Mouse (Mus musculus) thymus, adult 2 months (tissue): ENCODE data around the gene Thada. TPM values are rescaled to one million over a fixed set of nuclear protein-coding genes. Genes with fewer than 3 reads are reported as not detected.

Experiments
- DNase-seq: peaks from one replicate; pipeline ENCODE4 v3.0.0; 2021
- H3K27ac ChIP-seq: fragments of 200-500 bp; 2 replicates; pipeline ENCODE4 v1.5.1; 2012; ENCODE audit warnings: low read length, control low read depth; ENCODE audit not compliant: control insufficient read depth, insufficient read depth
- H3K27me3 ChIP-seq: fragments of 200-500 bp; 2 replicates; pipeline ENCODE4 v1.6.1; 2012; ENCODE audit warnings: mild to moderate bottlenecking, low read length, moderate library complexity, mixed read lengths; ENCODE audit not compliant: control insufficient read depth, insufficient read depth
- H3K36me3 ChIP-seq: fragments of 200-500 bp; 2 replicates; pipeline ENCODE4 v1.6.1; 2012; ENCODE audit warnings: mild to moderate bottlenecking, low read length, moderate library complexity; ENCODE audit not compliant: control insufficient read depth, insufficient read depth
- H3K4me1 ChIP-seq: fragments of 200-500 bp; replicated peaks from 2 replicates; pipeline ENCODE4 v1.6.1; 2012; ENCODE audit warnings: low read length; ENCODE audit not compliant: control insufficient read depth, insufficient read depth
- H3K4me3 ChIP-seq: fragments of 200-500 bp; 2 replicates; pipeline ENCODE4 v1.5.1; 2012; ENCODE audit warnings: mild to moderate bottlenecking, low read length, control low read depth, moderate library complexity; ENCODE audit not compliant: control insufficient read depth, insufficient read depth
- CTCF ChIP-seq: fragments of 200-500 bp; IDR thresholded peaks from 2 replicates; pipeline ENCODE4 v1.5.1; 2012; ENCODE audit warnings: mild to moderate bottlenecking, control low read depth, low read length, moderate library complexity, borderline replicate concordance; ENCODE audit not compliant: control insufficient read depth, poor library complexity, insufficient read depth; ENCODE audit errors: extremely low read depth
- POLR2A ChIP-seq: fragments of 200-500 bp; IDR thresholded peaks from 2 replicates; pipeline ENCODE4 v1.6.1; 2012; ENCODE audit warnings: mild to moderate bottlenecking, low read length, control low read depth, moderate library complexity; ENCODE audit not compliant: control insufficient read depth, poor library complexity, insufficient read depth; ENCODE audit errors: extremely low read depth
- whole genome bisulfite sequencing: fragments of 180-500 bp; shearing (Covaris S2); methylation state at CpG from one replicate; pipeline ENCODE4 v1.1.7; 2018; 5-methylcytosine and 5-hydroxymethylcytosine counted together
- polyA plus RNA-seq: library from polyadenylated mRNA; depleted of rRNA; stranded (reverse); fragments of >200 nt; gene quantifications from 2 replicates; pipeline ENCODE4 v1.2.3, GENCODE M21; 2012

Gene Thada
- polyA plus RNA-seq, 1 experiment, result 40.1 TPM

DNA sequence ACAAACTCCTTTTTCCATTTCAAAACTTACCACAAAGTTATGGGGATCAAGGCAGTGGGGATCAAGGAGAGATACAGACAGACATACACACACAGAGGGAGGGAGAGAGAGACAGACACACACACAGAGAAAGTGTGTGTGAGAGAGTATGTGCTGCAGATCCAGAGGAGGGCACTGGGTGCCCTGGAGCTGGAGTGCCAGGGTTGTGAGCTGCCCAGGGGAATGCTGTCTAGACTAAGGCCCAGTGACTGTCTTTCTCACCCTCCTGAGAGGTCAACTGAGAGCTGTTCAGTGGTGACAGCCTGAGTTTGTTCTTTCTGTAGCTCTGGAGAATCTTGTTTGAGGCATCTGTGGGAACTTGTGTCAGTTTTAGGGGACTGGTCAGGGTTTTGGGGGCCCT is 269.7 kb downstream of the Thada start:
- no peak for DNase-seq
- H3K36me3 ChIP-seq, result peaks cover 15% of the 10 kb centered on the region; the same call in 1 of the 2 replicates
- H3K27ac ChIP-seq, result no peak overlapping the region
- H3K27me3 ChIP-seq, result no peaks in the 10 kb centered on the region
- no peak overlapping the region for H3K4me3 ChIP-seq
- peaks cover 14% of the 10 kb centered on the region for H3K4me1 ChIP-seq
- TF ChIP-seq CTCF (no peak), POLR2A (no peak)

DNA sequence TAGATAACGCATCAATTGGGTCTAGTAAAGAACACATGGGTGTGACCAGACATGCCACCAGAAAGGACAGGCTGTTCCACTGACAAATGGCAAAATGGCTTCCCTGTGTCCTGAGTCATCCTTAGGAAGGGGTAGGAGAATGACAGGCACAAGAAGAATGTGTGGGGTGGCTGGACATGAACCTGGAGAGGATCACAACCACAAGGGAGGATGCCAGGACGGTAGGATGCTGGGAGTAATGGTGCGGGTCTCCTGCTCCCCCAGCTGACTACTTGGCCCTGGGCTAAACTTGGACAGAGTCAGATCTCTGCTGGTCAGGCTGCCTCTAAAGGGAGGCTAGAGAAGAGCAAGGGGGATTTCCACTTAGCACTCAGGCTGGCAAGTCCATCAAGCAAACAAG is 270.2 kb downstream of the Thada start:
- Histone ChIP-seq H3K36me3 (peaks cover 12% of the 10 kb centered on the region; the same call in 1 of the 2 replicates), H3K27ac (no peak overlapping the region), H3K4me3 (no peak overlapping the region), H3K27me3 (no peaks in the 10 kb centered on the region), H3K4me1 (peaks cover 16% of the 10 kb centered on the region)
- WGBS, result 96% methylated on average over 3 of the region's 3 CpGs
- no peak for DNase-seq
- TF ChIP-seq CTCF (no peak), POLR2A (no peak)

DNA sequence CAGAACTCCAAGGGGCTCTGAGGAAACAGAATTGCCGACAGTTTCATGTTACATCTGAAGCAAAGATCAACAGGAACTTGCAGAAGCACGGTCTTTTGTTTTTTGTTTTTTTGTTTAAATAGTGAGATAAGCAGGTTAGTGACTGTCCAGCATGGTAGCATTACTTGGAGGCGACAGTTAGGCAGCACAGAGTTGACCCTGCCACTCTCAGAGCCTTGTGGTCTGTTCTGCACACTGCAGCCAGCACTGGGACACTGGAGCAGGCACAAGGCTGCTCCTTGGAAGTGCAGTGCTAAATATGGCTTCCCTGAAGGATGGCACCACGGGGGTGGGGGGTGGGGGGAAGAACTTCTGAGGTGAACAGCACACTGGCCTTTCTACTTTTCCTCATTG is 271.0 kb downstream of the Thada start:
- 66% methylated on average over 4 of the region's 4 CpGs for WGBS
- no peak overlapping the region for H3K4me3 ChIP-seq

DNA sequence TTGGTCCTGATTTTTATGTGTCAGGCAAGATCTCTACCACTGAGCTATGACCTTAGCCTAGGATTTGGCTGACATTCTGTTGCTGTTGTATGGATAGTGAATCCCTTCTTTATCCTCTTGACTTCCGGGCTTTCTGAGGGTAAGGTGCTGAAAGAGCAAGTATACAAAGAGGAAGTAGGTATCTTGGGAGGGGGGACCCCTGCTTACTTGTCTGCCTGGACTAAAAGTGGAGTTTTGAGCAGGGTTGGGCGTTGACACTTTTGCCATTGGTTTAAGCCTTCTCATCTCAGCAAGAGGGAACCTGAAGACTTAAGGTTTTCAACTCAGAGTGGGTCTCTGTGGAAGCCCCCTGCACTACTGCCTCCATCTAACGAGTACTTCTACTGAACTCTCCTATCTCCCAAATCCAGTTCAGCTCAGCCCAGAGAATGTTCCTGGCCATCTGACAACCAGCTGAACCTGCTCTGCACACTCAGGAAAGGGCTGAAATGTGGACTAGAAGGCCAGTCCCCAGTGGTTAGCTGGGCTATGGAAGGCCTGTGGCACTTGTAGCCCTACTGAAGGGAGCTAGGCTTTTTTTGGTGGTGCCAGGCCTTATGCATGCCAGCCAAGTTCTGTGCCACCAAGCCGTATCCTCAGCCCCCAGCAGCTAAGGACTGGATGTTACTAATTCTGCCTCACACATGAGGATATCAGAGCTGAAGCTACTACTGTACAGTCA is 271.6 kb downstream of the Thada start:
- DNase-seq, result no peak
- no peaks in the 10 kb centered on the region for H3K27me3 ChIP-seq
- H3K27ac ChIP-seq, result no peak overlapping the region
- peaks cover 12% of the 10 kb centered on the region; the same call in 1 of the 2 replicates for H3K36me3 ChIP-seq
- 79% methylated on average over 4 of the region's 4 CpGs for WGBS
- TF ChIP-seq CTCF, result no peak
- TF ChIP-seq POLR2A, result no peak
- no peak overlapping the region for H3K4me3 ChIP-seq
- H3K4me1 ChIP-seq, result peaks cover 20% of the 10 kb centered on the region

More for the DNA sequence above, 271.0 kb downstream of the Thada start:
- Histone ChIP-seq H3K36me3 (peaks cover 12% of the 10 kb centered on the region; the same call in 1 of the 2 replicates), H3K4me1 (peaks cover 20% of the 10 kb centered on the region), H3K27ac (no peak overlapping the region), H3K27me3 (no peaks in the 10 kb centered on the region)
- TF ChIP-seq POLR2A (no peak), CTCF (no peak)
- DNase-seq, result no peak

DNA sequence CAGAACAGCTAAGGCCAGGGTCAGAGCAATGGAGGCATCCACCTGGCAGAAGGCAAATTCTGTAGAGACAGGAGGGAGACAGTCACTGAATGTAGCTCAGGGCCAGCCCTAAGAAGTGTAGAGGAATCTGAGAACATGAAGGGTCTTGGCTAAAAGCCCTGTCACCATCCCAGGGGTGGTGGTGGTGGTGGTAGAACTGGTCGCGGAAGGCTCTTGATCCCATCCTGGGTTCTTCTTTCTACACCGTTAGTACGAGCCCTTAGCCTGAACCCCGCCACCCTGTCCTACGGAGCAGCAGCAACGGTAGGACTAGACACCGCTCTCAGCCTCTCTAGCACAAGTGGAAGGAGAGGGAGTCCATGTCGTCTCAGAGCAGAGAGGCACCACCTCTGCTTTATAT is 272.6 kb downstream of the Thada start:
- H3K27me3 ChIP-seq, result no peaks in the 10 kb centered on the region
- 98% methylated on average over 9 of the region's 9 CpGs for WGBS
- peaks cover 29% of the 10 kb centered on the region for H3K4me1 ChIP-seq
- no peak for DNase-seq
- H3K27ac ChIP-seq, result no peak overlapping the region
- no peak overlapping the region for H3K4me3 ChIP-seq
- peaks cover 12% of the 10 kb centered on the region; the same call in 1 of the 2 replicates for H3K36me3 ChIP-seq
- TF ChIP-seq POLR2A (no peak), CTCF (no peak)

DNA sequence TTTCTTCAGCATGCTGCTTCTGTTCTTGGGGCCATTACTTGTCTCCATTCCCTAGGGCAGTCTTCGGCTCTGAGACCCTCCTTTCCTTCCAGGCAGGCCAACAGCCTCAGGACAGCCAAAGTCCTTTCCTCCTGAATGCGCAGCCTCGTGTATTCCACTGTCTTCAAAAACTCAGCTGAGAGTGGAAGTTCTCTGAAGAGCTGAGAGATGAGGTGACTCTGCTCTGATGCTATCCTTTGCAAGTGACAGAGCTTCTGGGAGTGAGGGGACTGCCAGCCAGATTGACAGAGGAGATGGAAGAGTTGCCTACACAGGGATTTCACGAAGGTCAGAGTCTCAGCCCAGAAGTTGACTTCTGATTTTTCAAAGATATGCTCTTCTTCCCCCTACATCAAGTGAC is 274.1 kb downstream of the Thada start:
- Histone ChIP-seq H3K36me3 (peaks cover 12% of the 10 kb centered on the region; the same call in 1 of the 2 replicates), H3K27me3 (no peaks in the 10 kb centered on the region), H3K4me3 (no peak overlapping the region), H3K27ac (no peak overlapping the region), H3K4me1 (peaks cover 32% of the 10 kb centered on the region)
- TF ChIP-seq POLR2A, result no peak
- TF ChIP-seq CTCF, result no peak
- WGBS, result 90% methylated on average over 4 of the region's 4 CpGs
- DNase-seq, result no peak

DNA sequence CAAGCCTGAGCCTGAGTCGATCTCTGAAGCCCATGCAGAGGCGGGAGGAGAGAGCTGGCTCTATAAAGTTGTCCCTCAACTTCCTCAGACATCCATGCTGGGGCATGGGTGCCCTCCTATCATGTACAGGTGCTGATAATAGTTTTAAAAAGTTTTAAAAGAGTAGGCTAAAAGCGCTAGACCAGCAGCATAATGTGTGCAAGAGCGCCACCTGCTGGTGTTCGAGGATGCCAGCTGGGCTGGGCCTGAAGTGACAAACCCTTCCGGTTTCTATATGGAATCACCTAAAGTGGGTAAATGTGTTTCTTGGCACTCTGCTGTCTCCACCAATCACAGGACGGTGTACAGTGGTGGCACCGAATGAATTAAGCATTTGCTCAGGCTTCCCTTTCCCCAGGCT is 275.1 kb downstream of the Thada start:
- peaks cover 20% of the 10 kb centered on the region for H3K36me3 ChIP-seq
- TF ChIP-seq CTCF, result peak; percentile 91
- no peak for TF ChIP-seq POLR2A
- H3K27ac ChIP-seq, result no peak overlapping the region
- H3K4me3 ChIP-seq, result no peak overlapping the region
- no peaks in the 10 kb centered on the region for H3K27me3 ChIP-seq
- WGBS, result 10% methylated on average over 8 of the region's 8 CpGs
- peak; percentile 90 for DNase-seq
- peaks cover 32% of the 10 kb centered on the region for H3K4me1 ChIP-seq
